Mouse (Mus musculus): ENCODE results near the gene 4833423E24Rik. TPM values are rescaled to one million over a fixed set of nuclear protein-coding genes. Genes with fewer than 3 reads are reported as not detected.

4833423E24Rik gene
- not detected in 2 replicates for polyA plus RNA-seq (2012; rRNA removed)

DNA sequence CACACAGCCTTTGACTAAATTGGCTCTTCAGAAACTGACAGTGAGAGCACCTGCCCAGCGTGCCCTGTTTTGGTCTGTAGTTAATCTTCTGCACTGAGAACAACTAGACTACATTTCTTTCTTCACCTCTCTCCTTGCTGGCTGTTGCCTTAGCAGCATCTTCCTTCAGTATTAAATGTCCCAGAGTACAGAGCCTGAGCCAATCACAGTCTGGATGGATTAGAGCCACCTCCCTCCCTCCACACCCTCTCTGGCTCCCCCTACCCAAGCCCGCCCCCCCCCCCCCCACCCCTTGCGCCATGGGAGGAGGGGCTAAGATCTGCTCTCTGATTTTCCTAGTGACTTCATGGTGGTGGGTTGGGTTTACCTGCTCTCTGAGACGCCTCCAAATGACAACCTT lies at the start of gene 4833423E24Rik:
TSS of gene 4833423E24Rik (minus strand) at position 146 of the 400 bp plus-strand sequence.

DNA sequence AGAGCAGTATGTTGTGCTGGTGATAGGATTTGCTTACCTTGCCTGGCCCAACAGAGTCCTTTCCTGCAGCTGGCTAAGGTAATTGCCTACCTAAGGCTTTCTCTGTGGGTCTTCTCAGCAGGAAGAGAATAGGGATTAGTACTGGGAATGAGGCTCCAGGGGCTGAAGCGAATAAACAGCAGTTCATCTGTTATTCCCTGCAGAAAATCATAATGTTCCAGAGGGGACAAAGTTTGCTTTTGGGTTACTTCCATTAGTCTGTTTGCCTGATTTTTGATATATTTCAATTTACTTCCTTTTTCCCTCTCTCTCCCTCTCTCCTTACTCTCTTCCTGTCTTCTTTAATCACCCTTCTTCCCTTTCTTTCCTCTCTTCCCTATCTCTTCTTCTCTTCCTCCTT lies 75.3 kb downstream of the 4833423E24Rik start, which contains the start of gene Olfr995:
TSS of gene Olfr995 (minus strand) at position 101 of the 400 bp plus-strand sequence.

DNA sequence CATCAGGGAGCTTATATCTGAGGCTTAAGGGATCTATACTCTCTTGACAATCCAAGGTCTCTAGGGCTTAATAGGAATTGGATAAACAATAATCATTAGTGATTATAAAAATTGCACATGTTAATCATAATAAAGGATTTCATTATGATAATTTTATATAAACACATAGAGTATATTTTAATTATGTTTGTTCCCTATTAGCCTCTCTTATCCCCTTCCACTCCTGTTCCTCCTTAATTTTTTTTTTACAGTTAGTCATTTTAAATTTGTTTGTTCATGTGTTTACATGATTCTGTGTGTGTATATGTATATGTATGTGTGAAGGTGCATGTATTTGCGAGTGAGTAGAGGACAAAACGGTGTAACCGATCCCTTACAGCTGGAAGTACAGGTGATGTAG lies 82.5 kb downstream of the 4833423E24Rik start, which contains the start of gene Olfr994:
TSS of gene Olfr994 (minus strand) at position 101 of the 400 bp plus-strand sequence.

Other genes with a start within 250 kb of the 4833423E24Rik start
- not detected in 2 replicates for gene Olfr987, start 179.7 kb downstream of the 4833423E24Rik start, polyA plus RNA-seq (2012; rRNA removed)
- gene Olfr988, start 155.8 kb downstream of the 4833423E24Rik start, polyA plus RNA-seq (2012; rRNA removed): not detected in 2 replicates
- not detected in 2 replicates for gene Olfr992, start 109.6 kb downstream of the 4833423E24Rik start, polyA plus RNA-seq (2012; rRNA removed)
- gene Olfr993, start 104.1 kb downstream of the 4833423E24Rik start, polyA plus RNA-seq (2012; rRNA removed): not detected in 2 replicates
- gene Olfr994, start 82.6 kb downstream of the 4833423E24Rik start, polyA plus RNA-seq (2012; rRNA removed): not detected in 2 replicates
- not detected in 2 replicates for gene Olfr995, start 75.4 kb downstream of the 4833423E24Rik start, polyA plus RNA-seq (2012; rRNA removed)
- gene Olfr996, start 60.2 kb upstream of the 4833423E24Rik start, polyA plus RNA-seq (2012; rRNA removed): not detected in 2 replicates
- not detected in 2 replicates for gene Olfr998, start 69.9 kb upstream of the 4833423E24Rik start, polyA plus RNA-seq (2012; rRNA removed)
- not detected in 2 replicates for gene Olfr1000, start 92.9 kb upstream of the 4833423E24Rik start, polyA plus RNA-seq (2012; rRNA removed)
- not detected in 2 replicates for gene Olfr1002, start 131.7 kb upstream of the 4833423E24Rik start, polyA plus RNA-seq (2012; rRNA removed)
- not detected in 2 replicates for gene Olfr154, start 145.4 kb upstream of the 4833423E24Rik start, polyA plus RNA-seq (2012; rRNA removed)
- gene Olfr1006, start 159.7 kb upstream of the 4833423E24Rik start, polyA plus RNA-seq (2012; rRNA removed): not detected in 2 replicates
- gene Olfr1008, start 170.4 kb upstream of the 4833423E24Rik start, polyA plus RNA-seq (2012; rRNA removed): not detected in 2 replicates
- not detected in 2 replicates for gene Olfr1009, start 196.4 kb upstream of the 4833423E24Rik start, polyA plus RNA-seq (2012; rRNA removed)
- not detected in 2 replicates for gene Olfr1012, start 243.7 kb upstream of the 4833423E24Rik start, polyA plus RNA-seq (2012; rRNA removed)
- not detected in 2 replicates for gene Olfr1013, start 248.1 kb upstream of the 4833423E24Rik start, polyA plus RNA-seq (2012; rRNA removed)